Mouse (Mus musculus) adrenal gland (tissue): Measurements from ENCODE around the gene Kcnj4.

ENCODE experiments used
- intact Hi-C: fragments of 180-260 bp; cut with DNase I; formaldehyde crosslinking; loops from one replicate; pipeline ENCODE4 v1.15.1; 2025
- long read RNA-seq, 2 experiments: library from polyadenylated mRNA; unstranded; transcript quantifications; one replicate each; pipeline ENCODE4 v2.0.0; 2020; ENCODE audit warnings: borderline replicate concordance in 1 of 2; ENCODE audit not compliant: insufficient replicate concordance in 1 of 2

Kcnj4 gene
- long read RNA-seq, experiment 1 = 0 reads
- long read RNA-seq, experiment 2 = 0 reads

GRCm38 (mm10) chr15:79504707-79505452 is at the start of gene Kcnj4:
Gene Kcnj4, minus strand, starts transcription at chr15:79505241.
- intact Hi-C loops = no loop called here

DNA sequence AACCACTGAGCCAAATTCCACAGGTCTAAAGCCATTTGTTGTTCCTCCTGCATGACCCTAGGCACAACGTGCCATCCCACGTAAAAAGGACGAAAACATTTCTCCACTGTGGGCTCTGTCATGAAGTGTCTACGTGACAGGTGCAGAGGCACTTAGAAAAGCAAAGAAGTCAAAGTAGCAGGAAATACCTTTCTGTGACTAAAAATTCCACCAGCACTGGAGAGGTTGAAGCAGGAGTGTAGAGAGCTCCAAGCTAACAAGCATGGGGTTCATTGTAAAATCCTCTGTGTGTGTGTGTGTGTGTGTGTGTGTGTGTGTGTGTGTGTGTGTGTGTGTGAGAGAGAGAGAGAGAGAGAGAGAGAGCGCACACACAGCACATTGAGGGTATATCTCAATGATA is 47.5 kb upstream of the Kcnj4 start:
- intact Hi-C loops = no loop called here

DNA sequence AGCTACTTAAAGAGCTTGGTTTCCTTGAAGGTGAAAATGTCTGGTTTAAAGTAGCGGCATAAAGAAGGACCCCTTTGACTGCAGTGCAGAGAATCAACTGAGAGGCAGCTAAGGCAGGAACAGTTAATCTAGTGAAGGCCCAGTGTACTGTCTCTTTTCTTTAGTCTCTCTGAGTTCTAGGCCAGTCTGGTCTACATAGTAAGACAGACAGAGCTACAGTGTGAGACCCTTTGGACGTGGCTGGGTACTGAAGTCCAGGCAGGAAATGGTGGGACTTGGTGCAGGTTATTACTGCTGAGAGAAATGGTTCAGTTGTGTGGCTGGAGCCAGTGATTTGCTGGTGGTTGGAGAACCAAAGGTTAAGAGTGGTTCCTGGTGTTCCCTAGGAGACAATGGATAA is 43.2 kb upstream of the Kcnj4 start:
- intact Hi-C loops = loop anchor here (5.0 kb wide), 1 partner anchor 109 kb away; the partner anchor contains the start of genes Cby1 and Fam227a

- intact Hi-C loops = loop anchor here (5.0 kb wide), 1 partner anchor 110 kb away; the partner anchor contains the start of genes Cby1 and Fam227a
These were observed 42.3 kb upstream of the Kcnj4 start for GRCm38 (mm10) chr15:79547289-79547820.

DNA sequence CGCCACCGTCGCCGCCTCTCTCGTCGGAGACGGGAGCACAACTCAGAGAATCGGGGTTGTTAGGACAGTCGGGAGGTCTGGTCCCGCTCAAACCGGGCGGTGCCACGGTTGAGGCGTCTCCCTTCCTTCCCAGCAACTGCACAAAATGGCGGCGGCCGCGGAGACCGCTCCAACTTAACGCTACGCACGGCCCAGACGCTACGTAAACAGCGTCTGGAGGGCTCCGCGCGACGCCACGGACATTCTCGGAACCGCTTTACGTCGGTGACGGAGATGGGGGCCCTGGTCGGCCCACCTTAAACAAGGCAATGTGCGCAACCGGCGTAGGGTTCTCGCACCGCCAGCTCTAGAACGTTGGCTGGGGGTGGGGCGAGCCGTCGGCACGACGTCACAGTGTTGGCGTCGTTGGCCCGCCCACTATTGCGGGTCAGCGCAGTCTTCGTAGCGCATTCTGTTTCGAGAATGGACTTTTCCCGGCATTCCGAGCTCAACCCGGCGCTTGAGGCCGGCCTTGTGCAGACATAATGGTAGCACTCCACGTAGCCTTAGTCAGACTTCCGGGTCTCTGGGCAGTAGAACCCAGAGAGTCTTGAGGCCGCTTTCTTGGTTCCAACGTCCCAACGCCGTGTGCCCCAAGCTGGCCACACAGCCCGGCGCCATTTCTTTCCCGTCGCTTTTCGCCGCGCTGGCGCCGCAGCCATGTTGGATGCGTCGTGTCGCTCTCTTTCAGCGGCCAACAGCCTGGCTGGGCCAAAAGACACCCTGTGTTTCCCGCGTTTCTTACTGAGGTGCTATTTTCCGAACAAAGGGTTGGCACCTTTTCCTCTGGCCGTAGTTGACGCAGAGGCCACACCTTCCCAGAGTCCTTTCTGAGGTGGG is 41.6 kb upstream of the Kcnj4 start, which contains the start of gene Ddx17:
TSS of gene Ddx17 (minus strand) at position 332 of the 879 bp plus-strand sequence.
- intact Hi-C loops = loop anchor here (5.0 kb wide), 1 partner anchor 111 kb away; the partner anchor contains the start of genes Cby1 and Fam227a

DNA sequence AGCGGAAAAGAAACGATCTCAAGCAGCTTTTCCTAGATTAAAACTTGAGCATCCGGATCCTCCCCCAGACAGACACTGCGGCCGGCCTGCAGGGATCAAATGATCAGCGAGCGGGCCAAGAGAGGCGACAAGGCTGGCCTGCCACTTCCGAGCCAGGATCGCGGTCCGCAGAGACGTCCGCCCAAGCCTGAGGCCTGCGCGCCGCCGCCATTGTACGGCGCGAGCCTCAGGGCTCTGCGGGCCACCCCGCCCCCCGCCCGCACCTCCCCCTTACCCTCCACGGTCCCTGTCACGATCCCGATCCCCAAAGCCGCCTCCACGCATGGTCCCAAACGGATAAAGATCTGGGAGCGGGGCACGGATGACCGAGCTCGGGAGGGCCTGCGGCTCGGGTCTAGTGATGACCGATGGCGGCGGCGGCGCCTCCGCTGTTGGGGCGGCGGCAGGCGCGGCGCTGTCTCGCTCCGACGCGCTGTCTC is 40.9 kb upstream of the Kcnj4 start:
- intact Hi-C loops = loop anchor here (5.0 kb wide), 1 partner anchor 111 kb away; the partner anchor contains the start of genes Cby1 and Fam227a

DNA sequence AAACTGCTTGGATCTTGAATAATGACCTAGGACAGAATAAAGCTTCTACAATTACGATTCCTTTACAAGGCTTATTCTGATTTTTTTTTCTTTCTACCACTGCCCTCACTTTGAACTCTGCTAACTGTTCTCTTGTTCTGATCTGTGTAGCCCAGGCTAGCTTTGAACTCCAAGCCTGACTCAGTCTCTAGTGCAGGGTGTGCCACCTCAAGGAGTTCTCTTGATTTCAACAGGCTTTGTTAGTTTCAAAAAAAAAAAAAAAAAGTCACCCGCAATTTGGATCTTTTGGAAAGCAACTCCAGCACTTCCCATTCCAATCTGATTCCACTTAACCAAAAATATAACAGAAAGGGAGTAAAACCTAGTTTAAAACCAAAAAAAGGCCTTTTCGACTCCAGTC is 40.5 kb upstream of the Kcnj4 start:
- intact Hi-C loops = loop anchor here (5.0 kb wide), 1 partner anchor 112 kb away; the partner anchor contains the start of genes Cby1 and Fam227a

DNA sequence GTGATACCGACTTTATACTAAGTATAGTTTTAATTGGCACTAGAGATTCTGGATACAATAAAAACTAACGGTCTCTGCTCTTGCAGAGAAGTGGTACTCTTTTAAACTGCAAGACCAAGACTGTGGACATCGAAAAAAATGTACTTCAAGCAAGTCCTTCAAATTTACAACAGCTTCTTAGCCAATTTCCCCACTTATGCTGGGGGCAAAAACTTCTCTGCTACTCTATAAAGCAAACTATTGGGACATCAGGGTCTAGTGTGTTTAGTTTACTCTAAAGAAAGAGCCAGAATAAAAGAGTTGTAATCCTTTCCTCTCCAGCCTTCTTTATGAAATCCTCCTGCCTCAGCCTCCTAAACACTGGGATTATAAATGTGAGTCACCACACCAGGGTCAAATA is 38.9 kb upstream of the Kcnj4 start:
- intact Hi-C loops = no loop called here

- intact Hi-C loops = no loop called here
These were observed 28.8 kb upstream of the Kcnj4 start for GRCm38 (mm10) chr15:79533796-79534195.

DNA sequence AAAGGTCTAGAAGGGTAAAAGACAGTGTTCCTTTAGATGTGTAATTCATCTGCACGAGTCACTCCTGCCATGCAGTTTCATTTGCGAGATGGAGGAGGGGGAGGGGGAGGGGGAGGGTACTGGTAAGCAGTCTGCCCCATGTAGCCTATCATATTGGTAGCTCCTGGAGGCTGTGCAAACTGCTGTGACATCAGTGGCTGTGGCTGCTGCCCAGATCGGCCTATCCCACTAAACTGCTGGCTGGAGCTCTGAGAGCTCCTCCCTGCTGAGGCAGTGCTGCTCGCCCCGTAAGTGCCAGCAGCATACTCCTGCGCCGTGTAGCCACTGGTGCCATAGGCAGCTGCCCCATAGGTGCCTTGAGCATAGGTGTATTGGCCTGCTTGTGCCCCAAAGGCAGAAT is 24.9 kb upstream of the Kcnj4 start:
- intact Hi-C loops = no loop called here

- intact Hi-C loops = no loop called here
These were observed 23.1 kb upstream of the Kcnj4 start for GRCm38 (mm10) chr15:79527991-79528639.

- intact Hi-C loops = no loop called here
These were observed 22.2 kb upstream of the Kcnj4 start for GRCm38 (mm10) chr15:79527192-79527591.

GRCm38 (mm10) chr15:79525979-79526768 is 21.1 kb upstream of the Kcnj4 start:
- intact Hi-C loops = no loop called here

DNA sequence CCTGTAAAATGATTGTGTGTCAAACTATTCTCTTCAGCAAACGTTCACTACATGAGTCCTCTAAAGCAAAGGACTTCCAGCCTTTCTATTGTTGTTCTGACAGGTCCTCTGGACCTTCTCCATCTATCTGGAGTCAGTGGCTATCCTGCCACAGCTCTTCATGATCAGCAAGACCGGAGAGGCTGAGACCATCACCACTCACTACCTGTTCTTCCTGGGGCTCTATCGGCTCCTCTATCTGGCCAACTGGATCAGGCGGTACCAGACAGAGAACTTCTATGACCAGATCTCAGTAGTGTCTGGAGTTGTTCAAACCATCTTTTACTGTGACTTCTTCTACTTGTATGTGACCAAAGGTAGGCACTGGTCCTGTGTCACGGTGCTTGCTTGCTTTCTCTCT is 20.5 kb upstream of the Kcnj4 start:
- intact Hi-C loops = no loop called here

GRCm38 (mm10) chr15:79519400-79520220 is 14.6 kb upstream of the Kcnj4 start:
- intact Hi-C loops = no loop called here

GRCm38 (mm10) chr15:79518571-79518970 is 13.5 kb upstream of the Kcnj4 start:
- intact Hi-C loops = no loop called here

- intact Hi-C loops = no loop called here
These were observed 12.7 kb upstream of the Kcnj4 start for GRCm38 (mm10) chr15:79517710-79518109.

GRCm38 (mm10) chr15:79516171-79517096 is 11.4 kb upstream of the Kcnj4 start, which contains the start of gene Kdelr3:
Gene Kdelr3, plus strand, starts transcription at chr15:79516411.
- intact Hi-C loops = no loop called here
